ENCODE assay signal across 16 mouse cellular contexts in genomic region chr15:7081795-7082194, GRCm38 (mm10). TPM values are rescaled to one million over a fixed set of nuclear protein-coding genes. Genes with fewer than 3 reads are reported as not detected.
DNase-seq lines count a peak whose midpoint lies in the region; ATAC-seq lines count a peak whose summit lies in the region.
"Had no signal": no experiment of that assay in that cellular context is flagged by ENCODE, and none has a peak within 500 bp of the region (broad histone marks: within the 10 kb centered on the region; RNA-seq: fewer than 3 reads in every experiment).

No protein-coding gene starts in this region.

- intact Hi-C loops in heart, postnatal 36 days (cut with DNase I), result no loop called here

- H3K4me1 ChIP-seq in heart, embryonic 10.5 days, result peaks cover 22% of the 10 kb centered on the region
- H3K4me1 ChIP-seq in kidney, embryonic 14.5 days (ENCODE audit: control insufficient read depth, insufficient read depth, low read length), result 0 out of 2 replicates have a peak, but pooled peaks cover 8% of the 10 kb centered on the region
- H3K4me1 ChIP-seq in midbrain, embryonic 11.5 days (ENCODE audit: control insufficient read depth, insufficient read depth, low read length), result peaks cover 12% of the 10 kb centered on the region
- no peaks in the 10 kb centered on the region for H3K4me1 ChIP-seq in midbrain, embryonic 14.5 days (ENCODE audit: control insufficient read depth, insufficient read depth, low read length)
- peaks cover 8% of the 10 kb centered on the region; the same call in 1 of the 2 replicates for H3K4me1 ChIP-seq in embryonic facial prominence, embryonic 14.5 days (ENCODE audit: control insufficient read depth, insufficient read depth, low read length)

- no peaks in the 10 kb centered on the region for H3K36me3 ChIP-seq in heart, embryonic 10.5 days
- no peaks in the 10 kb centered on the region for H3K36me3 ChIP-seq in kidney, embryonic 14.5 days (ENCODE audit: control insufficient read depth, insufficient read depth, low read length)
- no peaks in the 10 kb centered on the region for H3K36me3 ChIP-seq in midbrain, embryonic 11.5 days (ENCODE audit: control insufficient read depth, insufficient read depth, low read length)
- H3K36me3 ChIP-seq in midbrain, embryonic 14.5 days (ENCODE audit: control insufficient read depth, insufficient read depth, low read length), result no peaks in the 10 kb centered on the region
- H3K36me3 ChIP-seq in embryonic facial prominence, embryonic 14.5 days (ENCODE audit: control insufficient read depth, insufficient read depth, low read length), result no peaks in the 10 kb centered on the region
- H3K36me3 ChIP-seq: limb, embryonic 12.5 days; liver, embryonic 15.5 days had no signal

- H3K27me3 ChIP-seq in heart, embryonic 10.5 days (ENCODE audit: insufficient read depth, poor library complexity, severe bottlenecking), result peaks cover 11% of the 10 kb centered on the region
- H3K27me3 ChIP-seq in kidney, embryonic 14.5 days (ENCODE audit: control insufficient read depth, insufficient read depth, low read length), result no peaks in the 10 kb centered on the region
- H3K27me3 ChIP-seq in midbrain, embryonic 11.5 days (ENCODE audit: control insufficient read depth, insufficient read depth, low read length), result peaks cover 14% of the 10 kb centered on the region
- no peaks in the 10 kb centered on the region for H3K27me3 ChIP-seq in midbrain, embryonic 14.5 days (ENCODE audit: control insufficient read depth, insufficient read depth, low read length)
- no peaks in the 10 kb centered on the region for H3K27me3 ChIP-seq in embryonic facial prominence, embryonic 14.5 days (replicated peaks; ENCODE audit: control insufficient read depth, insufficient read depth, low read length)
- H3K27me3 ChIP-seq: limb, embryonic 12.5 days; liver, embryonic 15.5 days had no signal

- WGBS in heart, embryonic 10.5 days, result 26% methylated on average over 15 of the region's 15 CpGs
- WGBS in kidney, embryonic 14.5 days, result 22% methylated on average over 15 of the region's 15 CpGs
- WGBS in midbrain, embryonic 11.5 days, result 40% methylated on average over 15 of the region's 15 CpGs
- 38% methylated on average over 15 of the region's 15 CpGs for WGBS in midbrain, embryonic 14.5 days
- 47% methylated on average over 15 of the region's 15 CpGs for WGBS in embryonic facial prominence, embryonic 14.5 days

- no peak overlapping the region for H3K9ac ChIP-seq in kidney, embryonic 14.5 days (ENCODE audit: low read depth, low read length)
- H3K9ac ChIP-seq in midbrain, embryonic 11.5 days (ENCODE audit: low read length), result no peak overlapping the region
- H3K9ac ChIP-seq in midbrain, embryonic 14.5 days (replicated peaks; ENCODE audit: low read length), result no peak overlapping the region
- no peak overlapping the region for H3K9ac ChIP-seq in embryonic facial prominence, embryonic 14.5 days (ENCODE audit: low read depth, low read length)
- H3K9ac ChIP-seq: limb, embryonic 12.5 days; liver, embryonic 15.5 days had no signal

- H3K9me3 ChIP-seq in heart, embryonic 10.5 days, result no peaks in the 10 kb centered on the region
- H3K9me3 ChIP-seq in kidney, embryonic 14.5 days (ENCODE audit: control insufficient read depth, low read length), result no peaks in the 10 kb centered on the region
- no peaks in the 10 kb centered on the region for H3K9me3 ChIP-seq in midbrain, embryonic 11.5 days (ENCODE audit: control insufficient read depth, low read length)
- no peaks in the 10 kb centered on the region for H3K9me3 ChIP-seq in midbrain, embryonic 14.5 days (ENCODE audit: control insufficient read depth, low read length)
- H3K9me3 ChIP-seq in embryonic facial prominence, embryonic 14.5 days (ENCODE audit: control insufficient read depth, low read length), result no peaks in the 10 kb centered on the region
- H3K9me3 ChIP-seq: limb, embryonic 12.5 days; liver, embryonic 15.5 days had no signal

- H3K4me3 ChIP-seq in heart, embryonic 10.5 days, result peak overlapping the region; percentile 37; the same call in 1 of the 2 replicates
- H3K4me3 ChIP-seq in kidney, embryonic 14.5 days (ENCODE audit: low read length), result no peak overlapping the region
- no peak overlapping the region for H3K4me3 ChIP-seq in midbrain, embryonic 11.5 days (ENCODE audit: low read depth, low read length)
- no peak overlapping the region for H3K4me3 ChIP-seq in midbrain, embryonic 14.5 days (replicated peaks; ENCODE audit: low read depth, low read length)
- H3K4me3 ChIP-seq in embryonic facial prominence, embryonic 14.5 days (ENCODE audit: low read depth, low read length), result no peak overlapping the region
- H3K4me3 ChIP-seq: limb, embryonic 12.5 days; liver, embryonic 15.5 days had no signal

- ATAC-seq in kidney, embryonic 14.5 days (ENCODE audit: low FRiP score, low TSS enrichment), result no peak
- ATAC-seq in midbrain, embryonic 11.5 days (ENCODE audit: low FRiP score), result no peak
- no peak for ATAC-seq in midbrain, embryonic 14.5 days (ENCODE audit: low FRiP score, low TSS enrichment)
- peak; percentile 38; the same call in 1 of the 2 replicates for ATAC-seq in embryonic facial prominence, embryonic 14.5 days (ENCODE audit: low read depth)
- ATAC-seq: forebrain, embryonic 14.5 days; intestine, embryonic 16.5 days had no signal

- peak overlapping the region; percentile 27; the same call in 1 of the 2 replicates for H3K4me2 ChIP-seq in kidney, embryonic 14.5 days (replicated peaks; ENCODE audit: low read depth, low read length)
- H3K4me2 ChIP-seq in midbrain, embryonic 11.5 days, result no peak overlapping the region
- H3K4me2 ChIP-seq in midbrain, embryonic 14.5 days (ENCODE audit: low read length), result no peak overlapping the region
- no peak overlapping the region for H3K4me2 ChIP-seq in embryonic facial prominence, embryonic 14.5 days (ENCODE audit: low read depth, low read length)
- H3K4me2 ChIP-seq: limb, embryonic 12.5 days; liver, embryonic 15.5 days had no signal

- H3K27ac ChIP-seq in heart, embryonic 10.5 days, result peak overlapping the region; percentile 59
- no peak overlapping the region for H3K27ac ChIP-seq in kidney, embryonic 14.5 days (ENCODE audit: low read depth, low read length)
- no peak overlapping the region for H3K27ac ChIP-seq in midbrain, embryonic 11.5 days (ENCODE audit: low read depth, low read length)
- H3K27ac ChIP-seq in midbrain, embryonic 14.5 days (replicated peaks; ENCODE audit: low read depth, low read length), result no peak overlapping the region
- no peak overlapping the region for H3K27ac ChIP-seq in embryonic facial prominence, embryonic 14.5 days (replicated peaks; ENCODE audit: low read depth, low read length)
- H3K27ac ChIP-seq: limb, embryonic 12.5 days; liver, embryonic 15.5 days had no signal

- no peak for DNase-seq in heart, embryonic 10.5 days (ENCODE audit: low spot score)
- no peak for DNase-seq in heart, postnatal 36 days
- no peak for DNase-seq in kidney, adult 8-10 months
- DNase-seq in midbrain, embryonic 11.5 days (ENCODE audit: low spot score, missing footprints), result peak; percentile 78
- no peak for DNase-seq in midbrain, embryonic 14.5 days
- no peak for DNase-seq in embryonic facial prominence, embryonic 14.5 days (ENCODE audit: low spot score)
- no peak for DNase-seq in layer of hippocampus, adult 11-12 months (ENCODE audit: low spot score)
- DNase-seq: adrenal gland, postnatal 14 days; B cell, adult 2 months; cerebellum, adult 2 months had no signal

RNA-seq across cellular contexts. Expression of gene Lifr, which starts 8.6 kb away (rescaled TPM):
- polyA plus RNA-seq in heart, embryonic 10.5 days (2016; fragmentation: Nextera tagmentation; extraction: Ambion mirVana), result 14.6 and 20.5 TPM in 2 replicates
- total RNA-seq in heart, postnatal 36 days (2021), result 10 to 100 TPM; 57.7 to 60.9 TPM
- polyA plus RNA-seq in kidney, embryonic 14.5 days (2014; fragmentation: Nextera tagmentation; extraction: Ambion mirVana), result 15.2 and 33.5 TPM in 2 replicates
- polyA plus RNA-seq in midbrain, embryonic 11.5 days (2014; fragmentation: Nextera tagmentation; extraction: Ambion mirVana), result 16.5 and 17.5 TPM in 2 replicates
- polyA plus RNA-seq in midbrain, embryonic 14.5 days (2014; fragmentation: Nextera tagmentation; extraction: Ambion mirVana), result 11.8 and 17.5 TPM in 2 replicates
- polyA plus RNA-seq in embryonic facial prominence, embryonic 14.5 days (2014; fragmentation: Nextera tagmentation; extraction: Ambion mirVana), result 39.2 and 40.4 TPM in 2 replicates
- total RNA-seq: MEL had no signal
